17 mouse cellular contexts compared by ENCODE assay signal in the genomic region with DNA sequence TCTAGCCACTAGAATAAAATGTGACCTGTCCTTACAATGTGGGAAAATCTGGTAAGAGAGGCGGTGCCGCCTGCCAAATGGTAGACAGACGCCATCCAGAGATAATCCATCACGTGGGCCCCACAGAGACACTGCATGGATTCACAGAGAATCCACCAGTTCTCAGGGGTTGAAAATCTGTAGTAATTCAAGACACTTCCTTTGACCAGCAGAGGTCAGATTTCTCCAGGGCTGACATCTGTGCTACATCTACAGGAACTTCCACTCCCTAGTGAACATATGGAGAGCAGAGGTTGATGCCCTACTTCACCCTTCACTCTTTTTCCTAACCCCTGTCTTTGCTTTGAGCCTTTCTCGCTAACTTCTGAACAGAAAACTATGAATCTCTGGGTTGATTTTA. TPM values are rescaled to one million over a fixed set of nuclear protein-coding genes. Genes with fewer than 3 reads are reported as not detected.
DNase-seq lines count a peak whose midpoint lies in the region; ATAC-seq and TF ChIP-seq lines count a peak whose summit lies in the region.
"Had no signal": no experiment of that assay in that cellular context is flagged by ENCODE, and none has a peak within 500 bp of the region (broad histone marks: within the 10 kb centered on the region; RNA-seq: fewer than 3 reads in every experiment).

No protein-coding gene starts in this region.

- H3K4me3 ChIP-seq in midbrain, postnatal 0 days (ENCODE audit: low read depth, low read length) = no peak overlapping the region
- H3K4me3 ChIP-seq in midbrain, embryonic 13.5 days (replicated peaks) = no peak overlapping the region
- H3K4me3 ChIP-seq: erythroblast, embryonic 14.5 days; heart, embryonic 13.5 days; neural tube, embryonic 15.5 days had no signal

- H3K9ac ChIP-seq in midbrain, postnatal 0 days (replicated peaks; ENCODE audit: low read length, poor library complexity, severe bottlenecking) = no peak overlapping the region
- no peak overlapping the region for H3K9ac ChIP-seq in midbrain, embryonic 13.5 days (replicated peaks)
- H3K9ac ChIP-seq: heart, embryonic 13.5 days; neural tube, embryonic 15.5 days had no signal

- peak; percentile 30; the same call in 1 of the 2 replicates for TF ChIP-seq CTCF in midbrain, postnatal 0 days (IDR thresholded peaks at IDR 0.05)

- H3K36me3 ChIP-seq in midbrain, postnatal 0 days (ENCODE audit: insufficient read depth, low read length) = no peaks in the 10 kb centered on the region
- H3K36me3 ChIP-seq in midbrain, embryonic 13.5 days = no peaks in the 10 kb centered on the region
- H3K36me3 ChIP-seq: heart, embryonic 13.5 days; neural tube, embryonic 15.5 days had no signal

- H3K27me3 ChIP-seq in midbrain, postnatal 0 days (ENCODE audit: insufficient read depth, low read length) = no peaks in the 10 kb centered on the region
- H3K27me3 ChIP-seq in midbrain, embryonic 13.5 days = no peaks in the 10 kb centered on the region
- H3K27me3 ChIP-seq: heart, embryonic 13.5 days; neural tube, embryonic 15.5 days had no signal

- no peak overlapping the region for H3K4me2 ChIP-seq in midbrain, postnatal 0 days (ENCODE audit: low read depth, low read length, poor library complexity, severe bottlenecking)
- no peak overlapping the region for H3K4me2 ChIP-seq in midbrain, embryonic 13.5 days (replicated peaks)
- H3K4me2 ChIP-seq: heart, embryonic 13.5 days; neural tube, embryonic 15.5 days had no signal

- WGBS in midbrain, postnatal 0 days = 75% methylated on average over 5 of the region's 5 CpGs
- WGBS in midbrain, embryonic 13.5 days = 81% methylated on average over 5 of the region's 5 CpGs

- DNase-seq in heart, adult 11 months = peak; percentile 59
- no peak for DNase-seq in heart, adult 9 months (ENCODE audit: low spot score in 2 of 2)
- DNase-seq in midbrain, postnatal 0 days (ENCODE audit: low spot score) = no peak
- peak; percentile 45 for DNase-seq in embryo, embryonic 10.5 days (ENCODE audit: low spot score)
- DNase-seq in cerebellum, postnatal 4 days (ENCODE audit: low spot score in 2 of 2) = no peak
- no peak for DNase-seq in spleen, postnatal 4 days (ENCODE audit: low spot score in 2 of 2)
- DNase-seq: cerebellum, adult 11-12 months; gastrocnemius, postnatal 14 days; kidney, adult 2 months; kidney, postnatal 4 days had no signal

- no peak overlapping the region for H3K27ac ChIP-seq in midbrain, postnatal 0 days (ENCODE audit: low read depth, low read length)
- H3K27ac ChIP-seq in midbrain, embryonic 13.5 days = no peak overlapping the region
- H3K27ac ChIP-seq: heart, embryonic 13.5 days; neural tube, embryonic 15.5 days had no signal

- H3K4me1 ChIP-seq in midbrain, postnatal 0 days (ENCODE audit: insufficient read depth, low read length) = no peaks in the 10 kb centered on the region
- peaks cover 4% of the 10 kb centered on the region; the same call in 1 of the 2 replicates for H3K4me1 ChIP-seq in midbrain, embryonic 13.5 days (replicated peaks)

- no peak for ATAC-seq in midbrain, postnatal 0 days (ENCODE audit: low FRiP score)
- ATAC-seq in midbrain, embryonic 13.5 days = no peak
- no peak for ATAC-seq in inflammation-experienced regulatory T-cells, adult 6 months

- no peaks in the 10 kb centered on the region for H3K9me3 ChIP-seq in midbrain, postnatal 0 days (ENCODE audit: low read length)
- H3K9me3 ChIP-seq in midbrain, embryonic 13.5 days = no peaks in the 10 kb centered on the region
- H3K9me3 ChIP-seq: heart, embryonic 13.5 days; neural tube, embryonic 15.5 days had no signal

RNA-seq across cellular contexts. Expression of gene Usp43, which starts 56.9 kb away (rescaled TPM):
- 1.8 and 2.6 TPM in 2 replicates for total RNA-seq in midbrain, postnatal 0 days (2014; rRNA removed)
- 0.59 and 0.67 TPM in 2 replicates for polyA plus RNA-seq in midbrain, postnatal 0 days (2015; fragmentation: Nextera tagmentation; extraction: Ambion mirVana)
- polyA plus RNA-seq in midbrain, embryonic 13.5 days (2015; fragmentation: Nextera tagmentation; extraction: Ambion mirVana) = 0.13 and 0.23 TPM in 2 replicates
- not detected for polyA plus RNA-seq in inflammation-experienced regulatory T-cells, adult 6 months (2017; shearing (Covaris generic))
- total RNA-seq: liver, adult 2 months; megakaryocyte-erythroid progenitor cell, adult 5-6 weeks had no signal
- polyA plus RNA-seq: erythroblast, embryonic 14.5 days had no signal

Comparison
In these comparisons a context has a peak if more than half of its experiments do, and no peak if none do; other contexts are left out.
1. DNase-seq: peak in heart, adult 11 months (single experiment) and embryo, embryonic 10.5 days (single experiment); none in heart, adult 9 months (0 of 2), midbrain, postnatal 0 days (single experiment), cerebellum, postnatal 4 days (0 of 2) and spleen, postnatal 4 days (0 of 2).